Mouse (Mus musculus): ENCODE measurements at regions not wholly inside any gene's neighbourhood (a gene's known extent, or its start where the extent isn't known, plus 50 kb on each side); places are given as distances from the start of the nearest gene placed in this dataset.

- Histone ChIP-seq H3K27me3 (ENCODE audit: control insufficient read depth, insufficient read depth, low read length) (no peaks in the 10 kb centered on the region), H3K27ac (ENCODE audit: insufficient read depth, low read length) (no peak overlapping the region), H3K4me1 (ENCODE audit: control insufficient read depth, insufficient read depth, low read length) (no peaks in the 10 kb centered on the region), H3K4me3 (replicated peaks; ENCODE audit: insufficient read depth, low read depth, low read length) (no peak overlapping the region)
- DNase-seq = peak; percentile 42 to 65
- no peak for TF ChIP-seq POLR2A (IDR thresholded peaks at IDR 0.05; ENCODE audit: borderline replicate concordance, insufficient read depth, low read length)
- peak; percentile 81 for TF ChIP-seq CTCF (IDR thresholded peaks at IDR 0.05; ENCODE audit: borderline replicate concordance, insufficient read depth, low read depth, low read length)
- WGBS = 33% methylated on average over 17 of the region's 17 CpGs
These were observed 51.2 kb upstream of the Tmem72 start for GRCm38 (mm10) chr6:116767738-116768522.

GRCm38 (mm10) chr6:116774954-116775675, 58.4 kb upstream of the Tmem72 start:
- H3K27ac ChIP-seq (ENCODE audit: insufficient read depth, low read length) = no peak overlapping the region
- no peaks in the 10 kb centered on the region for H3K4me1 ChIP-seq (ENCODE audit: control insufficient read depth, insufficient read depth, low read length)
- H3K27me3 ChIP-seq (ENCODE audit: control insufficient read depth, insufficient read depth, low read length) = no peaks in the 10 kb centered on the region
- DNase-seq = no peak
- no peak overlapping the region for H3K4me3 ChIP-seq (replicated peaks; ENCODE audit: insufficient read depth, low read depth, low read length)
- TF ChIP-seq CTCF (IDR thresholded peaks at IDR 0.05; ENCODE audit: borderline replicate concordance, insufficient read depth, low read depth, low read length) (peak; percentile 28; the same call in 1 of the 2 replicates), POLR2A (IDR thresholded peaks at IDR 0.05; ENCODE audit: borderline replicate concordance, insufficient read depth, low read length) (no peak)
- 76% methylated on average over 12 of the region's 12 CpGs for WGBS

- DNase-seq = no peak
- WGBS = 21% methylated on average over 3 of the region's 3 CpGs
- no peak for TF ChIP-seq CTCF (IDR thresholded peaks at IDR 0.05; ENCODE audit: borderline replicate concordance, insufficient read depth, low read depth, low read length)
- no peak for TF ChIP-seq POLR2A (IDR thresholded peaks at IDR 0.05; ENCODE audit: borderline replicate concordance, insufficient read depth, low read length)
- Histone ChIP-seq H3K4me1 (ENCODE audit: control insufficient read depth, insufficient read depth, low read length) (no peaks in the 10 kb centered on the region), H3K27me3 (ENCODE audit: control insufficient read depth, insufficient read depth, low read length) (no peaks in the 10 kb centered on the region), H3K4me3 (replicated peaks; ENCODE audit: insufficient read depth, low read depth, low read length) (no peak overlapping the region), H3K27ac (ENCODE audit: insufficient read depth, low read length) (no peak overlapping the region)
These were observed 70.0 kb upstream of the Tmem72 start for GRCm38 (mm10) chr6:116786553-116787335.

GRCm38 (mm10) chr6:116793321-116793960, 76.7 kb upstream of the Tmem72 start:
- WGBS = 85% methylated on average over 4 of the region's 4 CpGs
- no peak for TF ChIP-seq POLR2A (IDR thresholded peaks at IDR 0.05; ENCODE audit: borderline replicate concordance, insufficient read depth, low read length)
- TF ChIP-seq CTCF (IDR thresholded peaks at IDR 0.05; ENCODE audit: borderline replicate concordance, insufficient read depth, low read depth, low read length) = no peak
- Histone ChIP-seq H3K4me1 (ENCODE audit: control insufficient read depth, insufficient read depth, low read length) (no peaks in the 10 kb centered on the region), H3K27ac (ENCODE audit: insufficient read depth, low read length) (no peak overlapping the region), H3K4me3 (replicated peaks; ENCODE audit: insufficient read depth, low read depth, low read length) (no peak overlapping the region), H3K27me3 (ENCODE audit: control insufficient read depth, insufficient read depth, low read length) (no peaks in the 10 kb centered on the region)
- DNase-seq = no peak

- Histone ChIP-seq H3K27ac (ENCODE audit: insufficient read depth, low read length) (no peak overlapping the region), H3K4me3 (replicated peaks; ENCODE audit: insufficient read depth, low read depth, low read length) (no peak overlapping the region), H3K4me1 (ENCODE audit: control insufficient read depth, insufficient read depth, low read length) (no peaks in the 10 kb centered on the region), H3K27me3 (ENCODE audit: control insufficient read depth, insufficient read depth, low read length) (no peaks in the 10 kb centered on the region)
- TF ChIP-seq POLR2A (IDR thresholded peaks at IDR 0.05; ENCODE audit: borderline replicate concordance, insufficient read depth, low read length) (no peak), CTCF (IDR thresholded peaks at IDR 0.05; ENCODE audit: borderline replicate concordance, insufficient read depth, low read depth, low read length) (no peak)
- no peak for DNase-seq
- WGBS = 87% methylated on average over 9 of the region's 9 CpGs
These were observed 77.2 kb upstream of the Tmem72 start for GRCm38 (mm10) chr6:116793961-116794336.

GRCm38 (mm10) chr6:116821215-116821912, 104.7 kb upstream of the Tmem72 start:
- TF ChIP-seq POLR2A (IDR thresholded peaks at IDR 0.05; ENCODE audit: borderline replicate concordance, insufficient read depth, low read length) (no peak), CTCF (IDR thresholded peaks at IDR 0.05; ENCODE audit: borderline replicate concordance, insufficient read depth, low read depth, low read length) (no peak)
- H3K27me3 ChIP-seq (ENCODE audit: control insufficient read depth, insufficient read depth, low read length) = no peaks in the 10 kb centered on the region
- DNase-seq = no peak
- H3K4me1 ChIP-seq (ENCODE audit: control insufficient read depth, insufficient read depth, low read length) = no peaks in the 10 kb centered on the region
- H3K4me3 ChIP-seq (replicated peaks; ENCODE audit: insufficient read depth, low read depth, low read length) = no peak overlapping the region
- no peak overlapping the region for H3K27ac ChIP-seq (ENCODE audit: insufficient read depth, low read length)
- 19% methylated on average over 12 of the region's 12 CpGs for WGBS

- no peak overlapping the region for H3K27ac ChIP-seq (ENCODE audit: insufficient read depth, low read length)
- no peaks in the 10 kb centered on the region for H3K4me1 ChIP-seq (ENCODE audit: control insufficient read depth, insufficient read depth, low read length)
- no peaks in the 10 kb centered on the region for H3K27me3 ChIP-seq (ENCODE audit: control insufficient read depth, insufficient read depth, low read length)
- 96% methylated on average over 6 of the region's 6 CpGs for WGBS
- TF ChIP-seq CTCF (IDR thresholded peaks at IDR 0.05; ENCODE audit: borderline replicate concordance, insufficient read depth, low read depth, low read length) = no peak
- TF ChIP-seq POLR2A (IDR thresholded peaks at IDR 0.05; ENCODE audit: borderline replicate concordance, insufficient read depth, low read length) = no peak
- no peak overlapping the region for H3K4me3 ChIP-seq (replicated peaks; ENCODE audit: insufficient read depth, low read depth, low read length)
- DNase-seq = no peak
These were observed 105.9 kb upstream of the Tmem72 start for GRCm38 (mm10) chr6:116822605-116823004.

Measured in cerebellum, adult 2 months (tissue).